Mouse (Mus musculus): Measurements from ENCODE around the gene Lrrc4c. TPM values are rescaled to one million over a fixed set of nuclear protein-coding genes. Genes with fewer than 3 reads are reported as not detected.

The Lrrc4c gene
- polyA plus RNA-seq, 1 experiment, result 0.58 TPM

DNA sequence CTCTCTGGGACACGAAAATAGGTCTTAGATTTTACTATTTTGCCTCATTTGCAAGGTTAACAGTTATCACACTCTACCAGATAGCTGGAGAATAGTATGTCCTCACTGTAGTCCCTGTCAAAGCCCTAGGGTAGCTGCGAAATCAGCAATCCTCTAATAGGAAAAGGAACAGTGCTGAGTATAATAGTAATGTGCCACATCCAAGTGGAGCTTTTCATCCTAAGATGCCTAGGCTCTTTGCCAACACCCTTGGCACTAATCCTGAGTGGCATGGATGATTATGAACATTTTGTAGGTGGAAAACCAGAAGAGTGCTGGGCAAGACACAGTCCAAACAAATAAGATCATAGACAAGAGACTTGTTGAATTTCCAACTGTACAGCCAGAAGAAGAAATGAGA, 981.7 kb downstream of the Lrrc4c start:
- TF ChIP-seq CTCF (IDR thresholded peaks at IDR 0.05; ENCODE audit: insufficient read depth, low read length), result no peak
- no peak for TF ChIP-seq POLR2A (IDR thresholded peaks at IDR 0.05; ENCODE audit: borderline replicate concordance, extremely low read depth, low read depth, low read length)
- H3K4me3 ChIP-seq (replicated peaks; ENCODE audit: extremely low read depth, low read depth, low read length), result no peak overlapping the region
- H3K4me1 ChIP-seq (ENCODE audit: control insufficient read depth, insufficient read depth, low read length), result no peaks in the 10 kb centered on the region
- DNase-seq, result no peak
- 63% methylated on average over 2 of the region's 2 CpGs for whole genome bisulfite sequencing

DNA sequence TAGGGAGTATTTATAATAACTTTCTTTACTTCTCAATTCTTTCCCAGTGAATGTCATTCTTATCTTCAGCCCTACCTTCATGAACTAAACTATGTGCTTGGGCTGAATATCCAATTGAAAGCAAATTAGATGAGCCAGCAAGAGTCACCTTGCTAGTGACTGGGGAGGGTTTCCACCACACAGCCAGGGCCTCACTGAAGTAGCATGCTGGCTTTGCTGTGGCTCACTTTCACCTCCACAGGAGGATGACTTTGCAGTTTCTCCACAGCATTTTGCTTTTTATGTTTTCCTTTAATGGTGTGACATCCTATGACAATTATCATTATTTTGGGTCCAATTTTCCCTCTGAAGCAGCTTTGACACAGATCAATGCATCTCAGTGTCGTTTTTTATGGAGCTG, 1000.0 kb downstream of the Lrrc4c start:
- no peak overlapping the region for H3K4me3 ChIP-seq (replicated peaks; ENCODE audit: extremely low read depth, low read depth, low read length)
- 33% methylated on average over 1 of the region's 1 CpGs for WGBS
- no peak for DNase-seq
- TF ChIP-seq CTCF (IDR thresholded peaks at IDR 0.05; ENCODE audit: insufficient read depth, low read length) (no peak), POLR2A (IDR thresholded peaks at IDR 0.05; ENCODE audit: borderline replicate concordance, extremely low read depth, low read depth, low read length) (no peak)
- no peaks in the 10 kb centered on the region for H3K4me1 ChIP-seq (ENCODE audit: control insufficient read depth, insufficient read depth, low read length)

DNA sequence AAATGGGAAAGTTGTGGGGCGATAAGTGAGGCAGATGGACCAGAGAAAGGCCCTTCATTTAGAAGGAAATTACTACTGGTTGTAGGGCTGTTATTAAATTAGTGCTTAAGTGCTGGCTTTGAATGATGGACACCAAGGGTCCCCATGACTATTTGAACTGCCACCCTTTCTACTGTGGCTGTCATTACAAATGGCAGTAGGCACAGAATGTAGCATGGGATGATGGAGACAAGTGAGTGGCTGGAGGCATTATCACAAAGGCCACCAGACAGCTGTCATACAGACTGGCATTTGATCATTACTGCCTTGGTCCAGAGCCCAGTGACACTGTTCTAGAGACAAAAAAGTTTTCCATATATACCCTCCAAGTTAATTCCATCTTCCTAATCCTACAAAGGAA, 1000.6 kb downstream of the Lrrc4c start:
- Histone ChIP-seq H3K4me1 (ENCODE audit: control insufficient read depth, insufficient read depth, low read length) (no peaks in the 10 kb centered on the region), H3K4me3 (replicated peaks; ENCODE audit: extremely low read depth, low read depth, low read length) (no peak overlapping the region)
- TF ChIP-seq POLR2A (IDR thresholded peaks at IDR 0.05; ENCODE audit: borderline replicate concordance, extremely low read depth, low read depth, low read length) (no peak), CTCF (IDR thresholded peaks at IDR 0.05; ENCODE audit: insufficient read depth, low read length) (no peak)
- no peak for DNase-seq
- WGBS, result 80% methylated on average over 1 of the region's 1 CpGs

DNA sequence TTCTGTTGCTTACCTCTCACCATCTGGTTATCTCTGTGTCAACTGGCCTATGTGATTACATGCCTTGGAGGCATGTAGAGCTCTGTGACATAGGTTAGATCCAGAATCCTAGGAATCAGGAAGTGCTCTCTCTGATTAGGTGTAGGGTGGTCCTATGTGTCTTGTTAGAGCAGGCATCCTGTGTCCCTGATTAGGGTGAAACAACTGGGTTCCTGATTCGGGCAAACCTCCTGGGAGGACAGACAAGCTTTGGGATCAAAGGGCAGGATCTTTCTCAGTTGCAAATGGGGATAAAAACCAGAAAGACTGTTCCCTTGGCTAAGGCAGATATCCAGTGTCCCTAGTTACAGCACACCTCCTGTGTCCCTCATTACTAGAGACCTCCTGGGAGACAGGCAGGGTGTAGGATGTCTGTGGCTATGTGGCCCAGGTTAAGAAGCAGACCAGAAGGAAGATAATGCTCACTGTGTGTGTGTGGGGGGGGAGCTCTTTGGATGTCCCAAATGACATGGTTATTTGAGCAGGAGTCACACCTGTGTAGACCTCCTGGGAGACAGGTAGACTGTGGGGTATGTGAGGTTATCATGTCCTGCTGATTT, 1014.2 kb downstream of the Lrrc4c start:
- no peak for DNase-seq
- Histone ChIP-seq H3K4me3 (replicated peaks; ENCODE audit: extremely low read depth, low read depth, low read length) (no peak overlapping the region), H3K4me1 (ENCODE audit: control insufficient read depth, insufficient read depth, low read length) (no peaks in the 10 kb centered on the region)
- WGBS, result 45% methylated on average over 1 of the region's 1 CpGs
- TF ChIP-seq CTCF (IDR thresholded peaks at IDR 0.05; ENCODE audit: insufficient read depth, low read length) (no peak), POLR2A (IDR thresholded peaks at IDR 0.05; ENCODE audit: borderline replicate concordance, extremely low read depth, low read depth, low read length) (no peak)

DNA sequence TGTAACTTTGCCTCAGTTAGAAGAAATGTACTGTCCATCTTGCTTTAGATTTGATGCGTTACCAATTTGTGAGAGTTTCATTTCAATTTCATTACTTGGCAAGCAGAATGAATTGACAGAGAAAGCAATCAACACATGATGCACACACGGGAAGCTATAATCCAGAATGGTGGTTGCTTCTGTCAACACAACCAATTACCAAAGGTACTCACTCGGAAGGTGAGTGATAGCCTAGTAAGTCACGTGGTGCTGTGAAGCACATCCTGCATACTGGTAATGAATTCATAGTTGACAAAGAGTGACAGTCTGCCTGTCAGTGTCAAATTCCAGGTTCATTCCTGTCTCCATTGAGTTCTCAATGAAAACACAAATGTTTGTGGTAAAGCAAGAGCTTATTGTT, 1021.7 kb downstream of the Lrrc4c start:
- Histone ChIP-seq H3K4me1 (ENCODE audit: control insufficient read depth, insufficient read depth, low read length) (no peaks in the 10 kb centered on the region), H3K4me3 (replicated peaks; ENCODE audit: extremely low read depth, low read depth, low read length) (no peak overlapping the region)
- no peak for TF ChIP-seq CTCF (IDR thresholded peaks at IDR 0.05; ENCODE audit: insufficient read depth, low read length)
- no peak for TF ChIP-seq POLR2A (IDR thresholded peaks at IDR 0.05; ENCODE audit: borderline replicate concordance, extremely low read depth, low read depth, low read length)
- 73% methylated on average over 4 of the region's 4 CpGs for WGBS
- no peak for DNase-seq

DNA sequence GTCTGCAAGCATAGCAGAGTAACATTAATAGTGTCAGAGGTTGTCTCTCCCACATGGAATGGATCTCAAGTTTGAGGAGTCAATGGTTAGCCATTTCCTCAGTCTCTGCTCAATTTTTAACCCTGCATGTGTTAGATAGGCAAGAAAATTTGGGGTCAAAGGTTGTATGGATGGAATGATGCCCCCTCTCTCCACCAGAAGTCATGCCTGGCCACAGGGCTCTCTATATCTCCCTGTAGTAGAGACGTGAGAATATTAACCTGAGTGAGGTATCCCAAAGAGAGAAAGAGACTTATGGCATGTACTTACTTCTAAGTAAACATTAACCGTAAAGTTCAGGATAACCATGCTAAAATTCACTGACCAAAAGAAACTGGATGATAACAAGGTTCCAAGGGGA, 1043.3 kb downstream of the Lrrc4c start:
- Histone ChIP-seq H3K4me3 (replicated peaks; ENCODE audit: extremely low read depth, low read depth, low read length) (no peak overlapping the region), H3K4me1 (ENCODE audit: control insufficient read depth, insufficient read depth, low read length) (no peaks in the 10 kb centered on the region)
- no peak for DNase-seq
- 77% methylated on average over 2 of the region's 2 CpGs for WGBS
- TF ChIP-seq CTCF (IDR thresholded peaks at IDR 0.05; ENCODE audit: insufficient read depth, low read length) (no peak), POLR2A (IDR thresholded peaks at IDR 0.05; ENCODE audit: borderline replicate concordance, extremely low read depth, low read depth, low read length) (no peak)

DNA sequence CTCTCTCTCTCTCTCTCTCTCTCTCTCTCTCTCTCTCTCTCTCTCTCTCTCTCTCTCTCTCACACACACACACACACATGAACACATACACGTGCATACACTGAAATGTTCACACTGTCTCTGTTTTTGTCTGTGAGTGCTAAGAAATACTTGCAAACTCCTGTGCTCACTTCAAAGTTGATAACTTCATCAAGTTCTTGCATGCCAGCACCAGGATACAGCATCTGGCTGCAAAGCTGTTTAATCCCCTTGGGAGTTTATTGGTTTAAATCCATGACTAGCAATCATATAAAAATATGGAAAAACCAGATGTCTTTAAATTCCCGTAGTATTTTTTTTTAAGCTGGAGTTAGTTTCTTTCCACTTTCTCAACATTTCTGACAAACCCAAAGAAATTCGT, 1052.0 kb downstream of the Lrrc4c start:
- TF ChIP-seq CTCF (IDR thresholded peaks at IDR 0.05; ENCODE audit: insufficient read depth, low read length) (no peak), POLR2A (IDR thresholded peaks at IDR 0.05; ENCODE audit: borderline replicate concordance, extremely low read depth, low read depth, low read length) (no peak)
- Histone ChIP-seq H3K4me1 (ENCODE audit: control insufficient read depth, insufficient read depth, low read length) (no peaks in the 10 kb centered on the region), H3K4me3 (replicated peaks; ENCODE audit: extremely low read depth, low read depth, low read length) (no peak overlapping the region)
- no peak for DNase-seq
- 60% methylated on average over 3 of the region's 3 CpGs for WGBS

DNA sequence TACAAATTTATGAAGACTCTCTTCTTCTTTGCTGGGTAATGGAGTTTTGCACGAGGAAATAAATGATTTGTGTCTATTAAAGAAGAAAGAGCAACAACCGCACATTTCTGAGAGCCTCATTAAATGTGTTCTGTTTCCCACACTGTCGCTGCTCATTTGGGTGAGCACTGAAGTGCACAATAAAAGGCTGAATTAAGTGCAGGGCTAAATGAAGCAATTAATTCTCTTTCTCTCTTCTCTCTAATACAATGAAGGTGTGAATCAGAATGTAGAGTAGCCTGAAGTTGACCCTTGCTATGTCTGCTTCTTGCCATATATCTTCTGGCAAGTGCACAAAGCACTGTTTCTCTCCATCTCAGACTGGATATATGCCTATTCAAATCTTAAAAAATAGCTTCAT, 1073.5 kb downstream of the Lrrc4c start:
- TF ChIP-seq CTCF (IDR thresholded peaks at IDR 0.05; ENCODE audit: insufficient read depth, low read length) (no peak), POLR2A (IDR thresholded peaks at IDR 0.05; ENCODE audit: borderline replicate concordance, extremely low read depth, low read depth, low read length) (no peak)
- Histone ChIP-seq H3K4me3 (replicated peaks; ENCODE audit: extremely low read depth, low read depth, low read length) (no peak overlapping the region), H3K4me1 (ENCODE audit: control insufficient read depth, insufficient read depth, low read length) (no peaks in the 10 kb centered on the region)
- no peak for DNase-seq
- WGBS, result 72% methylated on average over 3 of the region's 3 CpGs

DNA sequence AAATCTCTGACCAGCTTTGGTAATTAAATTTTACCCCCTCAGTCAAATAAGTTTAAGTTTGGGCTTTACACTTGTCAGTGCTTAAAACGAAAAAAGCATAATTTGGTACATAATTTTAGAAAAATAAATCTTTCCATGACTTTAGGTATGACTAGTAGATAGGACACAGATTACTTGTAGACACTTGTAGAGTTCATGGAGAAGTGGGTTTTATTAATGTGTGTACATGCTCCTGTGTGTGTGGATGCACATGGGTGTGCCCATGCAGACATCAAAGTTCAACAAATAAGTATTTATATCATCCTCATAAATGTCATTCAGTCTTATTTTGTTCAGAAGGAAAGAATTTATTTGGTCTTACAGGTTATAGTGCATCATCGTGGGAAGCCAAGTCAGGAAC, 1073.9 kb downstream of the Lrrc4c start:
- no peaks in the 10 kb centered on the region for H3K4me1 ChIP-seq (ENCODE audit: control insufficient read depth, insufficient read depth, low read length)
- DNase-seq, result no peak
- no peak overlapping the region for H3K4me3 ChIP-seq (replicated peaks; ENCODE audit: extremely low read depth, low read depth, low read length)
- WGBS, result 70% methylated on average over 2 of the region's 2 CpGs
- TF ChIP-seq CTCF (IDR thresholded peaks at IDR 0.05; ENCODE audit: insufficient read depth, low read length), result no peak
- TF ChIP-seq POLR2A (IDR thresholded peaks at IDR 0.05; ENCODE audit: borderline replicate concordance, extremely low read depth, low read depth, low read length), result no peak

DNA sequence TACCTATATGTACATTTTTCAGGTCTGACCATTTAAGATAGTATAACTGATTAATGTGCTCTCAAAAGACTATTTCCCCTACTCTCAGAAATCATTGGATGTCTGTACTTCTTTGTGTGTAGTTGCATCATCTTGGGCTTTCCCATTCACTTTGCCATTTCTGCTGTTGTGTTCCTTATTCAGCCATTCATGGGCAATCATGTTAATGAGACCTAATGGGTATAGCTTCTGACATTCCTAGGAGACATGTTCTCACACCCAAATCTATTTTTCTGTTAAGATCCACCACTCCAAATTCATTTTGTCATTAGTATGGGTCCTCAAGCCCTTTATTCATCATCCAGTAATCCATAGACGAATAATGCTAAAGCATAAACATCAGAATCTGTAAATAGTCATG, 1095.1 kb downstream of the Lrrc4c start:
- no peaks in the 10 kb centered on the region for H3K4me1 ChIP-seq (ENCODE audit: control insufficient read depth, insufficient read depth, low read length)
- no peak overlapping the region for H3K4me3 ChIP-seq (replicated peaks; ENCODE audit: extremely low read depth, low read depth, low read length)
- DNase-seq, result no peak
- TF ChIP-seq POLR2A (IDR thresholded peaks at IDR 0.05; ENCODE audit: borderline replicate concordance, extremely low read depth, low read depth, low read length), result no peak
- TF ChIP-seq CTCF (IDR thresholded peaks at IDR 0.05; ENCODE audit: insufficient read depth, low read length), result no peak
- WGBS, result 35% methylated on average over 1 of the region's 1 CpGs
